Mouse (Mus musculus): ENCODE measurements around the gene Pklr.
A peak's percentile ranks its signal among the peaks of the same experiment; 100 is the strongest.

Pklr gene

DNA sequence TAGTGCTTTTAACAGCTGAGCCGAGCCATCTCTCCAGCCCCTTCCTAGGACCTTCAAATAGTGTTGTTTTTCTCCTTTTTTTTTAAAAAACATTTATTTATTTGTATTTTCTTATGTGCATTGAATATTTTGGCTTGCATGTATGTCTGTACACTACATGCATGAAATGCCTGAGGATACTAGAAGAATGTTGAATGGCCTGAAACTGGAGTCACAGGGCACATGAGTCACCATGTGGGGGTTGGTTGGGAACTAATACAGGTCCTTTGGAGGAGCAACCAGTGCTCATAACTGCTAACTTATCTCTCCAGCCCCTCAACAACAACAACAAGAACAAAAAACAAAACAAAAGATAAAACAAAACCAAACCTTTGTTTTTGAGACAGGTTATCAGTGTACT lies 27.2 kb downstream of the Pklr start:
- no peak for DNase-seq (ENCODE audit: low spot score in 2 of 2)

DNA sequence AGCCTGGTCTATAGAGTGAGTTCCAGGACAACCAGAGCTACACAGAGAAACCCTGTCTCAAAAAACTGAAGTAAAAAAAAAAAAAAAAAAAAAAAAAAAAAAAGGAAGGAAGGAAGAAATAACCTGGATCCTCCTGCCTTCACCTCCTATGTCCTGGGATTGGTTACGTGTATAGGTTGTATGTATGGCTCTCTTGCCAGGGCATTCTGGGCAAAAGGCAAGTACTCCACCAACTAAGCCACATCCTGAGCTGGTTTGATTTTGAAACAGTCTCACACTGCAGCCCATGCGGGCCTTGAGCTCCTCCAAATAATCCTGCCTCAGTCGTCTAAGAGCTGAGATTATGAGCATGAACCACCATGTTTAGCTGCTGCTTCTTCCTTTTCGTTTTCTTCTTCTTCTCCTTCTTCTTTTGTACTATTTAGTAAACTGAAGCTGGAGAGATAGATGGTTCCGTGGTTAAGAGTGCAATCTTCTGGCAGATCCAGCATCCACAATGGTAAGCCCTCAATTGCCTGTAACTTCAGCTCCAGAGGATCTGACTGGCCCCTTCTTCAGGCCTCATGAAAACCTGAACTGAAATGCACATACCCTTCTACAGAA lies 27.8 kb downstream of the Pklr start:
- no peak for DNase-seq (ENCODE audit: low spot score in 2 of 2)

DNA sequence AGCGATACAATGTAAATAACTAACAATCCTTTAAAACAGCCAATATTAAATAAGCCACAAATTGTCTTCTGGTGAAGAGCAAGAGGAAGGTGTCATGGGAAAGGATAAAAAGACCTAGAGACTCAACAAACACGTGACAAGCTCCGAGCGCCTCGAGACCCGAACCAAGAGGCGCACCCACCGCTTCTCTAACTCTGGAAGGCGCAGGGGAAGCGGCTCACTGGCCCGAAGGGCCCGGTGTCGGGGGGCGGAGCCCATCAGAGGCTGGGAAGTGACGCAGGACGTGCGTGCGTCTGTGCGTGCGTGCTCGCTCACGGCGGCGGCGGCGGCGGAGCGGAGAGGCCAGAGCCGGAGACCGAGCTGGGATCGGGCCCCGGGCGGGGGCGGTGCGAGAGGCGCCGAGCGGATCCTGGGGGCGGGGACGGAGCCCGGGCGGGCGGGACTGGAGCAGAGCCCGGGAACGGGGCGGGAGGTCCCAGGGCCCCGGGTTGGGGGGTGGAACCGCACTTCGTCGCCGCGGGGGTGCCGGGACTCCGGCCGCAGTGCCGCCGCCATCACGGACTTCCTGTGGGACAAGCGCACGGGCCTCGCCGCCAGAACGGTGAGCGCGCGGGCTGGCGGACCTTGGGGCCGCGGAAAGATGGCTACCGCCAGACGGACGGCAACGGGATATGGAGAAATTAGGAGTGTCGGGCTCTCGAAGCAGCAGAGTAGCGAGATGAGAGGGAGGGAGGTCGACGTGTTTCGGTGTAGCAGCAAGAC lies 28.7 kb downstream of the Pklr start, which contains the start of gene Clk2:
Gene Clk2, plus strand, starts transcription at position 290 of the 762 bp plus-strand sequence.
- DNase-seq (ENCODE audit: low spot score in 2 of 2), result peak; percentile 77 to 89

DNA sequence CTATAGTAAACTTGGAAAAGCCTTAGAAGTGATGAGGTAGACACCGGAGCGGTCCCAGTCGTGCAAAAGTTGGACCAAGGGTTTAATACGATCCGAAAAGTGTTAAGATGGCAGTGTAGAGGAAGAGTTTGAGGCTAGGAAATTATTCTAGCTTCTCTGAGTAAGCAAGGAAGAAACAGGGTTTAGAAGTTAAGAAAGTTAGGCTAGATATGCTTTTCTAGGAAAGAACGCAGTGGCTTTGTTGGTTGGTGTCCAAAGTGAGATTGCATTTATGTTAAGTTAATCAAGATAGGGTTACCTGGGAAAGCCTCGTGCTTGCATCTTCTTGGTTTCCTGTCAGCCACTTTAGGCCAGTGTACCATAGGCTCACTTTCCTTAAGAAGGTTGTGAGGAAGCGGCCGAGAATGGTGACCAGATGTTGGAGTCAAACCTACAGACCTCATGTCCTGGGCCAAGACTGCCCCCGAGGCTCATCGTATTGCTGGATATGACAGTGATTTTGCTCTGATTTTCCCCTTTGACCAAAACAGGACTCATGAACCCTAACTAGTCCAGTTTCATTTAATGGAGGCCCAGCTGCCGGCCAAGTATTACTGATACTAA lies 29.4 kb downstream of the Pklr start:
- no peak for DNase-seq (ENCODE audit: low spot score in 2 of 2)

DNA sequence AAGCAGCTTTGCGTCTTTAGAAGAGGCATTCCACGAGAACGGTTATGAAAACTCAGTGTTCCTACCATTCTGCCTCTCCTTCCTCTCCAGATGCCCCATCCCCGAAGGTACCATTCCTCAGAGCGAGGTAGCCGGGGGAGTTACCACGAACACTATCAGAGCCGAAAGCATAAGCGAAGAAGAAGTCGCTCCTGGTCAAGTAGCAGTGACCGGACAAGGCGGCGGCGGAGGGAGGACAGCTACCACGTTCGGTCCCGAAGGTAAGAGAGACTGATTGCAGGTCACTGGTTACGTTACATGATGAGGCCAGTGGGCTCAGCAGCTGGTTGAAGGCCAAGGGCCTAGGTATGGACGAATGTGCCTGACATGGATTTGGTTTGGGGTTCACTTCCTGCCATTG lies 31.0 kb downstream of the Pklr start:
- DNase-seq (ENCODE audit: low spot score in 2 of 2), result no peak

DNA sequence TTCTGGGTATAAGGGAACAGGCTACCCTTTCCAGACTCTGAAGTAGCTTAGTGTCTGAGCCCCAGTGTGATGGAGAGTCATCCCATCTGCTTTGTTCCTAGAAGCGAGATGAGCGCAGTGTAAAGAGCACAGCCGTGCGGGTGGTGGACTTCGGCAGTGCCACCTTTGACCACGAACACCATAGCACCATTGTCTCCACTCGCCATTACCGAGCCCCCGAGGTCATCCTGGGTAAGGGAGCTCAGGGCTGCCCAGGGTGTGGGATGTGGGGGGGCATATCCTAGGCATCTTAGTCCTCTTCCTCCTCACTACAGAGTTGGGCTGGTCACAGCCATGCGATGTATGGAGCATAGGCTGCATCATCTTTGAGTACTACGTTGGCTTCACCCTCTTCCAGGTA lies 38.9 kb downstream of the Pklr start:
- no peak for DNase-seq (ENCODE audit: low spot score in 2 of 2)

DNA sequence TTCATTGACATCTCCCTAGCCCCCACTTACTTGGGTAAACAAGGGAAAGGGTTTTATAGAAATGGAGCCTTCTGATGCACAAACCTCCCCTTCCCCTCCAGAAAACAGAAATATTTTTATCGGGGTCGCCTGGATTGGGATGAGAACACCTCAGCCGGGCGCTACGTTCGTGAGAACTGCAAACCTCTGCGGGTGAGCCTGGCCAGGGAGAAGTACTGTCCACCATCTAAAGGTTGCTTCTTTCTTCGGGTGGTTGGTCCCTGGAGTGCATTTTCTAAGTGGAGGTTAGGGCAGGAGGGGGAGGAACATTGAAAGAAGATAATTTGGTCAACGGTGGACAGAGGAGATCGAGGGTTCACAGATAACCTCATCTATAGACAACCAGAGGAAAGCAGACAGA lies 39.6 kb downstream of the Pklr start:
- no peak for DNase-seq (ENCODE audit: low spot score in 2 of 2)

DNA sequence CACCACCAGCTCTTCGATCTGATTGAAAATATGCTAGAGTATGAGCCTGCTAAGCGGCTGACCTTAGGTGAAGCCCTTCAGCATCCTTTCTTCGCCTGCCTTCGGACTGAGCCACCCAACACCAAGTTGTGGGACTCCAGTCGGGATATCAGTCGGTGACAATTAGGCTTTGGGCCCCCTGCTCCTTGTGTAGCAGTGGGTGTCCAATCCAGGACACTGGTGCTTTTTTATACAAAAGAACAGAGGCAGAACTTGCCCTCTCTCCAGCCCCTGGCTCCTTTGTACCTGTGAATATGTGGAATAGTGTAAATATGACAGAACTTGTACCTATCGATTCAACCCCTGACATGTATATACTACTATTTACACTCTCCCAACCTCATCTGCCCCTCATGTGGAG lies 40.5 kb downstream of the Pklr start:
- DNase-seq (ENCODE audit: low spot score in 2 of 2), result no peak

DNA sequence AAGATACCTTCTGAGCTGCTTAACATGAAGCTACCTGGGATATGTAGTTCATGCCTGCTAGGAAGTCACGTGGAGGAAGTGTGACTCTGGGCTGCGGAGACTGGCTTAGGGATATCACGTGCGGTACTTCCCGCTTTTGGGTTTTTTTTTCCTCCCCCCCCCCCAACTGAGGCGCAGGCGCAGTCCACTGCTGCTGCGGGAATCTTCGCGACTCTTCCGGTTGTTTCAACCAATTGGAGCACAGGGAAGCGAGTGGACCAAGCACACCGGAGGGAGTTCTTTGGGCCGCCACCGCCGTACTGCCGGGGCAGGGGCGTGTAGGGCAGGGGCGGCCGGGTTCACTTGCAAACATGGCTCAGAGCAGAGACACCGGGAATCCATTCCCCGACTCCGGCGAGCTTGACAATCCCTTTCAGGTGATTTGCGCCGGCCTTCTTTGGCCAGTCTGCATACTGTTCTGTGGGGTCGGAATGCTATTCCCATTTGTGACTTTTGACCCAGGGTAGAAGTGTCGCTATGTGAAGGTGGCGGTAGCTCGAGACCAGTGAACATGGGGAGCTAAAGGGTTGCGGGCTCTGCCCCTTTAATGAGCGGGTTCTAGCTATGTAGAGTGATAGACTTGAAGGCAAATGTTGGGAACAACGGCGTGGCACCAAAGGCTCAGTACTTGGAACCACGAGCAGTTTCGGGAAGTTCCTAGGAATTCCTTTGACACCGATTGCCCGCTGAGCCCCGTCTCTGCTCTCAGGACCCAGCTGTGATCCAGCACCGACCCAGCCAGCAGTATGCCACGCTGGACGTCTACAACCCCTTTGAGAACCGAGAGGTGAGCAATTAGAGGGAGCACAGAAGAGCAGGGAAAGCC lies 41.5 kb downstream of the Pklr start, which contains the start of gene Scamp3:
Gene Scamp3, plus strand, starts transcription at position 232 of the 865 bp plus-strand sequence.
- peak; percentile 60 to 78 for DNase-seq (ENCODE audit: low spot score in 2 of 2)

DNA sequence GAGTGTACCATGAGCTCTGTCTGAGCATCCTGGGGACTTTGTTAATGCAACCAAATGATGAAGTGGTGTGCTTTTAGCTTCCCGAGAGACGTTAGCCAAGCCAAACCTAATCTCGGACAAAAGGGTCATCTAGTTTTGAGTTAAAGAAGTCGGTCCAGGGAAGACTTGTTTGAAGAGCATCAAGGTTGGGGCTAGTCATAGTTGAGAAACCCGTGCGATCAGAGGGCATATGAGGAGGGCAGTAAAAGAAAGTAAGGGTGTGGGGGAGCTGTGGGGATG lies 42.1 kb downstream of the Pklr start:
- DNase-seq (ENCODE audit: low spot score in 2 of 2), result no peak

DNA sequence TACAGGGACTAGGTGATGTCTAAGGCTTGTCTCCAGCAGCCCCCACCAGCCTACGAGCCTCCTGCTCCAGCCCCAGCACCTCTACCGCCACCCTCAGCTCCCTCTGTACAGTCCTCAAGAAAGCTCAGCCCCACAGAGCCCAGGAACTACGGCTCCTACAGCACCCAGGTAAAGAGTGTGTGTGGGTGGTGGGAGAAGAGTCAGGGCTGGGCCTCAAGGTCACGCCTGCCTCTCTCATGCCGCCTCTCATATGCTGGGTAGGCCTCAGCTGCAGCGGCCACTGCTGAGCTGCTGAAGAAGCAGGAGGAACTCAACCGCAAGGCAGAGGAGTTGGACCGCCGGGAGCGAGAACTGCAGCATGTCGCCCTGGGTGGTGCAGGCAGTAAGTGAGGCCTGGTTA lies 43.1 kb downstream of the Pklr start:
- DNase-seq (ENCODE audit: low spot score in 2 of 2), result no peak

DNA sequence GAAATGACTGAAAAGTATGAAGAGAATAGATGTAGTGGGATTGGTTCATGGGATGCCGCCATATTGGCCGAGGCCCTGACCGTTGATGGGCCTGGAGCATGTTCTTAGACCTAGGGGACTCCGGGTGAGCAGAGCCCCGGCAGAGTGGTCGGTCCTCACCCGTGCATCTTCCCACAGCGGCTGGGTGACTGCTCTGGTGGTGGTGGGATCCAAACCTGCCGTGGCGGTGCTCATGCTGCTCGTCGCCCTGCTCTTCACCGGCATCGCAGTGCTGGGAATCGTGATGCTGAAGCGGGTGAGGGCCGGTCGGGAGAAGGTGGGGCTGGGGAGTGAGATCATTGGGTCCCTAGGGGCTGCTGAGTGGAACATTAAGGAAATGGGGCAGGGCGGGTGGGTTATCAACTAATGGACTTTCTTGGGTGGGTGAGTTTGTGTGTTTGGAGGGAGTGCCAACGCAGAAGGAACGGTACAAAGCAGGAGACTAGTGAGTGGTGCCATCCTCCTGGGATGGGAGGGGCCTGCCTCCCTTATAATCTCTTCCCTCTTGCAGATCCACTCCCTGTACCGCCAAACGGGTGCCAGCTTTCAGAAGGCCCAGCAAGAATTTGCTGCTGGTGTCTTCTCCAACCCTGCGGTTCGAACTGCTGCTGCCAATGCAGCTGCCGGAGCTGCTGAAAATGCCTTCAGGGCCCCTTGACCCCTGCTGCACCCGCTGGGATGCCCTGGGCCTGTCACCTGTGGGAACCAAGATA lies 46.0 kb downstream of the Pklr start:
- DNase-seq (ENCODE audit: low spot score in 2 of 2), result no peak

DNA sequence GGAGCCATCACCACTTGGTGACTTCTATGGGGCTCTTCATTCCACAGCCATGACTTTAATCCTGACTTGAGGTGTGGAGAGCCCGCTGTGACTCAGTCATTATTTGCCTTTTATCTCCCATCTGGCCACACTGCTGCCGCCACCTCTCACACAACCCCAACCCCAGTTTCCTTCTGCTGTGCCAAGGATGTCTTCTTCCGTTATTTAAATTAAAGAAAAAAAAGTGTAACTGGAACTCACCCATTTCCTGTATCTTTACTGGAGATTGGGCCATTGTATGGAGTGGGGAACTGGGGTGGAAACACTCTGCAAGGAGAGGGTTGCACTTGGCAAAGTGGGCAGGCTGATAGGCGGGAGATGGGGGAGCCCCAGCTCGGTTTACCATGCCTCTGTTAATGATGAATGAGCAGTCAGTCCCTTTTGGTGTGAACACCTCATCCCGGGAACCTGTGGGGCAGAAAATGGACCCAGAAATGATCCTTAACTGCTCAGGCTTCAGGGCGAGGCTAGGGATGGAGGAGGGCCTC lies 46.7 kb downstream of the Pklr start:
- DNase-seq (ENCODE audit: low spot score in 2 of 2), result no peak

DNA sequence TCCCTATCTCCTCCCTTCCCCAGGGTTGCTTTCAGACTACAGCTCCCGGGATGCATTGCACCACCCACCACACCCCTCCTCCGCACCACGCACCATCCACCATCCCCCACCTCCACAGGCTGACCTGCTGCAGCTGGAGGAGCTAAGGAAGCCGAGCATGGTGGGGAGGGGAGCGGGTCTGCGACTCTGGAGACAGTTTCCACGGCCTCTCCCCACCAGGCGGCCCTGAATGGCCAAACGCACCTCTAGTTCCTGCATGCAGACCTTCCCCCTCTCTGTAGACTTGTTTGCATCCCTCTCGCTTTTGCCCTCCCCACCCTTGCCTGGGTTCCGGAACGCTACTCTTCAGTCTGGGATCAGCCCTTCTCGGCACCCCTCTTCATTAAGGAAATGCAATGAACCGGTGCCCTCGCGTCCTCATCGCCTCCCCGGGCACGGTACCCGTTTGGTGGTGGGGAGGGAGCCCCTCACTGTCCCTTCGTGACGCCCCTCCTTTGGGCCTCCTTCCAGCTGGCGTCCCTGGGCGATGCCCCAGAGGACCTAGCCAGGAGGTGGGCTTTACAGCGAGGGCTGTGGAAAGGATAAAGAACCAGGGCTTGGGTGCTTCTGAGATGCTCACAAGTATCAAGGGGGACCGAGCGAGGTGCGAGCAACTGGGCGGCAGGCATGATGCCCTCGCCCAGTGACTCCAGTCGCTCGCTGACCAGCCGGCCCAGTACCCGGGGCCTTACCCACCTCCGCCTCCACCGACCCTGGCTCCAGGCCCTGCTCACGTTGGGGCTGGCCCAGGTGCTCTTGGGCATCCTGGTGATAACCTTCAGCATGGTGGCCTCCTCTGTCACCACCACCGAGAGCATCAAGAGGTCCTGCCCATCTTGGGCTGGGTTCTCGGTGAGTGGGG lies 47.4 kb downstream of the Pklr start, which contains the start of gene Fam189b:
Gene Fam189b, plus strand, starts transcription at position 86 of the 901 bp plus-strand sequence.
- peak; percentile 80 to 86 for DNase-seq (ENCODE audit: low spot score in 2 of 2)

DNA sequence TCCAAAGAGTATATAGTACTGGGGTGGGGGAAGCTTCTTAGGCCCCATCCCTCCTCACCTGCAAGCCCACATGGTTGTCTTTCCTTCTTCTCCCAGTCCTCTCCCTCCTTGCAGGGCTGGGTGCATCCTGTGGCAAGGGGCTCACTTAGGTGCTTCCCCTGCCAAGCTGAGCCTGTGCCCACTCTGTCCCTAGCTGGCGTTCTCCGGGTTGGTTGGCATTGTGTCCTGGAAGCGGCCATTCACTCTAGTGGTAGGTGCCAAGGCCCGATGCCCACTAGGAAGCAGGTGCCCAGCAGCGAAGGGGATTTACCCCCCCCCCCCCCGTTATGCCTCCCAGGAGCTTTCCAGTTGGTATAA lies 48.0 kb downstream of the Pklr start:
- DNase-seq (ENCODE audit: low spot score in 2 of 2), result no peak

DNA sequence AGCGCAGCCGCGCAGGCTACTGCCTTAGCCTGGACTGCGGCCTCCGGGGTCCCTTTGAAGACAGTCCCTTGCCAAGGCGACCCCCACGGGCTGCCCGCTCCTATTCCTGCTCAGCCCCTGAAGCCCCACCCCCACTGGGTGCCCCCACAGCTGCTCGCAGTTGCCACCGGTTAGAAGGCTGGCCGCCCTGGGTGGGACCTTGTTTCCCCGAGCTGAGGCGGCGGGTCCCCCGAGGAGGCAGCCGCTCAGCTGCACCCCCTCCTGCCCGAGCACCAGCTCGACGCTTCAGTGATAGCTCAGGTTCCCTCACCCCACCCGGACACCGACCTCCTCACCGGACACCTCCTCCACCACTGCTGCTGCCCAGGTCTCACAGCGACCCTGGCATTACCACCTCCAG lies 51.3 kb downstream of the Pklr start:
- DNase-seq (ENCODE audit: low spot score in 2 of 2), result no peak

DNA sequence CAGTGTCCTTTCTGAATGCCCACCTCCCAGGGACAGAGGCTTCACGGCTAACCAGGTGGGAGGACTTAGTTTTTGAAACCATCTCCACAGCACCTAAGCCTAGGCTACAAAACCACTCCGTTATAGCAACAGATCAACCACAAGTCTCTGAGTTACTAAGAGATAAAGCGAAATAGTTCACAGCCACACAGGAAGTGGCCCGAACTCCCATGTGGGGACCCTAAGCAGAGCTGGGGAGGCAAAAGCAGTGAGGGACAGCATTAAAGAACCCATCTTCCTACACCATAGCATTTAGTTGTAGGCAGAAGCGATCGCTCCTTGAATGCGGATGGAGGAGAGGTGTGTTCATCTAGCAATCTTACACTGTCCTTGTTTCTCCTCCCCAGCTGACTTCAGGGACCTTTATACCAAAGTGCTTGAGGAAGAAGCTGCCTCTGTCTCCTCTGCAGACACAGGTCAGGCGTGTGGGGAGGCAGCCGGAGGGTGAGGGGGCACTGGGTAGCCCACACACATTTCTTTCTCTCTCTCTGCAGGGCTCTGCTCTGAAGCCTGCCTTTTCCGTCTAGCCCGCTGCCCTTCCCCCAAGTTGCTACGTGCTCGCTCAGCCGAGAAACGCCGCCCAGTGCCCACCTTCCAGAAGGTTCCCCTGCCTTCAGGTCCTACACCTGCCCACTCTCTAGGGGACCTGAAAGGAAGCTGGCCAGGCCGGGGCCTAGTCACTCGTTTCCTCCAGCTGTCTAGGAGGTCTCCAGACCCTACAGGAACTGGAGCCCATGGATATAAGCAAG lies 51.9 kb downstream of the Pklr start:
- DNase-seq (ENCODE audit: low spot score in 2 of 2), result no peak

DNA sequence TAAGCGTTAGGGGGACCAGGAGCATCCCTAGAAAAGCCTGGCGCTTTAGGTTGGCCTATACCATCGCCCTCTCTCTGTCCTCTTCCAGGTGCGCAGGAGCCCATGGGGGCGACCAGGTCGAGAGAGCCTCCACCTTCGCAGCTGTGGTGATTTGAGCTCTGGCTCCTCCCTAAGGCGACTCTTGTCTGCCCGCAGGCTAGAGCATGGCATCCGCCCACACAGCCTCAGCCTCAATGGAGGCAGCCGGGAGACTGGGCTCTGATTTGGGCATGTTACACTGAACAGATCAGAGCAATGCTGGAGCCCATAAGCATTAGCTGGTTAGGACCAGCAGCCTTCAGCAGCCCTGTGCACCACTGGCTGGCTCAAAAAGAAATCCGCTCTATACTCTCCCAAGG lies 52.5 kb downstream of the Pklr start:
- DNase-seq (ENCODE audit: low spot score in 2 of 2), result no peak

DNA sequence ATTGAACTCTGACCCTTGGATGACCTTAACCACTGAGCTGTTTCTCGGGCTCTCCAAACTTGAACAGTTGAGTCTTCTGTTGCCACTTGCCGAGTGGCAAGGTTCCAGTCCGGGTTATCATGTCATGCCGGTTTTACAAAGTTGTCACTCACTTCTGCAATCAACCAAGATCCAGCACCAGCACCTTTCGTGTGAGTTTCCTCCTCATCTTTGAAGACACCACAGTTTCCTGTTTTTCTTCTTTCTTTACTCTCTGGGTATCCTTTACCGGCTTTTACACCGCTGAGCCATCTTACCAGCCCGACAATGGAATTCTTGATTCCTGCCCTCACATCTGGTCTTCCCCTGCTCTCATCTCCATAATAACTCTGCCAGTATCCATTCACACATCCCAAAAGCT lies 54.5 kb downstream of the Pklr start:
- DNase-seq (ENCODE audit: low spot score in 2 of 2), result no peak

DNA sequence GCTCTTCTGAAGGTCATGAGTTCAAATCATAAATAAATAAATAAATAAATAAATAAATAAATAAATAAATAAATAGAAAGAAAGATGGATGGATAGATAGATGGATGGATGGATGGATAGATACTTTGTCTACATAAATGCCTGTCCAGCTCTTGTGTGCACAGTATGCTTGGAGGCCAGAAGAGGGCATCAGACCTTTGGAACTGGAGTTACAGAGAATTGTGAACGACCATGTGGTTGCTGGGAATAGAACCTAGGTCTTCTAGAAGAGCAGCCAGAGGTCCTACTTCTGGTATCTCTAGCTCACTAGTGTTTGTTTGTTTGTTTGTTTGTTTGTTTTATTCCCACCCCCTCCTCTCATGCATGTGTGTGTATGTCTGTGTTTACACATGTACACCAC lies 57.4 kb downstream of the Pklr start:
- no peak for DNase-seq (ENCODE audit: low spot score in 2 of 2)

All from frontal cortex, postnatal 25 days (tissue).